Mouse (Mus musculus): Measurements from ENCODE around the gene Ube2z.

Ube2z gene

DNA sequence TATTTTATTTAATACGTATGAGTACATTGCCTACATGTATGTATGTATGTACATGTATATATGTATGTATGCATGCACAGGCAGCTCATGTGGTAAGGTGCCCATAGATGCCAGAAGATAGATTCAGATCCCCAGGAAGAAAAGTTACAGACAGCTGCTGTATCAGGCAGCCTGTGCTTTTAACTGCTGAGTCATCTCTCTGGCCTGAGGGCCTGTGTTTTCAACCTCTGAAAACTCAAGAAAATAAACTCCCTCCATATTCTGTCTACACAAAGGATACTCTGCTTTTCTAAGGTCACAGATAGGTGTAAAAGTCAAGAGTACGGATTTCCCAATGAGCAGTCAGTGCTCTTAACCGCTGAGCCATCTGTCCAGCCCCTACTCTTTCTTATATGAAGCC, 14.3 kb downstream of the Ube2z start:
- DNase-seq: no peak

DNA sequence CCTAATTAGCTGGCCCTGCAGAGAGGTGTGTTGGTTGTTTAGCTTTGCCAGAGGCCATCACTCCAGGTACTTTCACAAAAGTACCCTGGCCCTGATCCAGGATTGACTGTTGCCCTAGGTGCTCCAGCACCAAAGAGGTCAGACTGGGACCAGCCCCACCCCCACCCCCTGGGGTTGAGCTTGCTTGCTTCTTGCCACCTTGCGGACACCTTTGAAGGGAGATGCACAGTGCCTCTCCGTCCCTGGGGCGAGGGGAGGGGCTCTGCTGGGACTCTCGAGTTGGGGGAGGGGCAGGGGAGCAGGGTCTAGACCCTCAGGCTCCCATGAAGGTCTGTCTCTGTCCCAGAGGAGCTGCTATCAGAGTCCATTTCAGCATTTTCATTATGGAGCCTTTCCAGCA, 15.2 kb downstream of the Ube2z start:
- DNase-seq: no peak

DNA sequence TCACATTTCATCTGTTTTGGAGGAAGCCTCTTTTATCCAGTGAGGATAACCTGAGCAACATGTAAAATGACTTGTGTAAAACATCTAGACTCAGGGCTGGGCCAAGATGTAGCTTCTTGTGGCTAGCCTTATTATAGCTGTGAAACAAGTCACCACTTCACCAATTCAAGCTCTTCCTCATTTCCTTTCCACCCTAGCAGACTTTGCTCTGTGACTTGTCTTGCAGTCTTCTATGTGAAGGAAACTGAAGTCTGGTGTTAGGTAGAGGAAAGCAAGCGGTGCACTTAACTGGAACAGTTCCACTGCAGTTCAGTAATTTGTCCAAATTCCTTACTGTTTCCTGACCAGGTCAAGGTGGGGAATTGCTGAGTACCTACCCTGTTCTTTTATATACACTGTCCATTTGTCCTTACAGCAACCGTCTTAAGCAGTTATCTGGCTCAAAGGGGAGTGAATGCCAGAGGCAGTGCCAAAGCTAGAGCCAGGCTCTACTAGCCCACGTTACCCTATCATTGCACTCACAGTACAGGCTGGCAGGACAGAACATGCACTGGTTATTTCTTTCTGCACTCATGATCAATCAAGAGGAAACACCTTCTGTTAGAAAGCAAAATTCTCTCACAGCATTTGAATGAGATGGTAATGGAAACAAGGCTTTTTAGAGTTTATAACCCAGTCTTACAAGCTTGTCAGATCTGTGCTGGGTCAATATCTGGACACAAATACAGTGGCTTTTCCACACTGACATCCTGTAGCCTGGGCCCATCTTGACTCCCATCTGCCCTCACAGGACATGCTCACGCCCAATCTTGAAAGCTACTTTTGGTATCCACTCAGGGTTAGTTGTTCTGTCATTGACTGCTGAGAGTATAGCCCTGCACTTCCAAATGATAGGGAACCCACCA, 17.5 kb downstream of the Ube2z start:
- DNase-seq: no peak

DNA sequence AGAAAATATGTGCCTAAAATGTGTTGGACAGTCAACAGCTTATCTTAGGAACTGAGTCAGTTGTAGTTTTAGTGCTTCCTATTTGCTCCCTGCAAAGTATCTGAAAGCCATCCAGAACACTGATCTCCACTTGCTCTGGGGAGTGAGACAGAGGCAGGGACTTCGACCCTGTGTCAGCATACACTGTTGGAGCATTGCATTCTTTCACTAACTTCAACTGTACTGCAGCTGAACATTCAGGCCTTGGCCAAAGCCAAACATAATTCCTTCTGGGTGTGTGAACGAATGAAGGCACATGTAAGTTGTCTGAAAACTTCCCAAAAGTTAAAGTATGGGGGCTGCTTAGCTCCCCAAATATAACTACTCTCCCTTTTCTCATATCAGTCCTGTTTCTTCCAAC, 18.4 kb downstream of the Ube2z start:
- no peak for DNase-seq

DNA sequence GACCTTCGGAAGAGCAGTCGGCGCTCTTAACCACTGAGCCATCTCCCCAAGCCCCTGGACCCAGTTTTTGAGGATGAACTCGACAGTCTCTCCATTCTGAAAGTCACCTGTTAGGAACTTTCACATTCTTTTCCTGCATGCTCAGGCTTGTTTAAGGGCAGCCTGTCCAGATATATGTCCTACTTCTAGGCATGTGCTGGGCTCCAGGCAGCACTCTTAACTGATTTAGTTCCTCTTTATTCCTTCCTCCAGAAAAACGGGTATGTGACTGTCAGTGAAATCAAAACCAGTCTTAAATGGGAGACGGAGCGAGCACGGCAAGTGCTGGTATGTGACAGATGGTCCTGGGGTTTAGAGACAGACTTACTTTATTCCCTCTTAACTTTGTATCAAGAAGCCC, 19.2 kb downstream of the Ube2z start:
- DNase-seq: no peak

DNA sequence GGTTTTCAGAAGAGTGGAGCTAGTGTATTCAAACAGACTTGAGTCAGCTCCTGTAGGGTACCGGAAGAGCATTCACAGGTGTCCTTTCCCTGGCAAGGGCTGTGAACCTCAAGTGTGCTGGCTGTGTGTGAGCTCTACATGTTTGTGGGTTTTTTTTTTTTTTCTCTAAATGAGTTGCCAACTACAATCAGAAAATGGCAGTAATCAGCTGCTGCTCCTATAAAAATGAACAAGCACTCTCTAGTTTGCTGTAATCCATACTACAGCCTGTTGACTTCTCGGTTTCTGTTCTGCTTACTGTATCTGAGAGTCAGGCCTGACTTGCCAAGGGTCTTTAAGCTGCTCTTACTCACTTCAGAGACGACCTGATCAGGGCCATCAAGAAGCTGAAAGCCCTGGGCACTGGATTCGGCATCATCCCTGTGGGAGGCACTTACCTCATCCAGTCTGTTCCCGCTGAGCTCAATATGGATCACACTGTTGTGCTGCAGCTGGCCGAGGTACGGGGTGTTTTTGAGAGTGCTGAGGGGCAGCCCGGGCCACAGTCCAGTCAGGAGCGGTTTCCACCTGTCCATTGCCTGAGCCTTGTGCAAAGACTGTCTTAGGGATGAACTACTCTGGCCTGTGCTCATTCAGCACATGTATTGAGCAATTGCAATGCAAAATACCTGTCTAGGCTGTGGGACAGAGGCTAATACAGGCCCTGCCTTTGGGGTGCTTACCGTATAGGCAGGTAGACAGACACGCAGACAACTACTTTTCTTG, 20.2 kb downstream of the Ube2z start:
- DNase-seq: no peak

DNA sequence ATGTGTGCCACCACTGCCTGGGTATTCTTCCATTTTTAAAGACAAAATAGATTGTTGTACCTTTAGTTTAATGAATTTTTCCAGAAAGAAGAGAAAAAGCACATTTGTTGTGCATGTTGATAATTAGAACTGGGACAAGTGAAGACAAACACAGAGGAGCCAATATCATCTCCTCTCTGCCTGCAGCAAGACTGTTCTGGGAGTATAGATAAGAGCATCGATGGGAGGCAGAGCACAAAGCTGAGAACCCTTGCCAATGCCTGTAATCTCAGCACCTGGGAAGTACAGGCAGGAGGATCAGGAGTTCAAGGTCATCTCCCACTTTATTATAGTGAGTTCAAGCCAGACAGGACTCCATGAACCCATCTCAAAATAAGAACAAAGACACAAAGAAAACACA, 26.6 kb downstream of the Ube2z start:
- no peak for DNase-seq

DNA sequence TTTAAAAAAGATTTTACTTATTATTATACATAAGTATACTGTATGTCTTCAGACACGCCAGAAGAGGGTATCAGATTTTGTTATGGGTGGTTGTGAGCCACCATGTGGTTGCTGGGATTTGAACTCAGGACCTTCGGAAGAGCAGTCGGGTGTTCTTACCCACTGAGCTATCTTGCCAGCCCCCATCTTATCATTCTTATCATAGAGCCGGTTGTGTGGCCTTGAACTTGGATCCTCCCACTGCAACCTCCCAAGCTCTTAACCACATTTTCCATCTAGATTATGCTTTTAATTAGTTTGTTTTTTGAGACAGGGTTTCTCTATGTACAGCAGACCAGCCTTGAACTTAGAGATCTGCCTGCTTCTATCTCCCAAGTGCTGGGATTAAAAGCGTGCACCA, 27.7 kb downstream of the Ube2z start:
- DNase-seq: no peak

DNA sequence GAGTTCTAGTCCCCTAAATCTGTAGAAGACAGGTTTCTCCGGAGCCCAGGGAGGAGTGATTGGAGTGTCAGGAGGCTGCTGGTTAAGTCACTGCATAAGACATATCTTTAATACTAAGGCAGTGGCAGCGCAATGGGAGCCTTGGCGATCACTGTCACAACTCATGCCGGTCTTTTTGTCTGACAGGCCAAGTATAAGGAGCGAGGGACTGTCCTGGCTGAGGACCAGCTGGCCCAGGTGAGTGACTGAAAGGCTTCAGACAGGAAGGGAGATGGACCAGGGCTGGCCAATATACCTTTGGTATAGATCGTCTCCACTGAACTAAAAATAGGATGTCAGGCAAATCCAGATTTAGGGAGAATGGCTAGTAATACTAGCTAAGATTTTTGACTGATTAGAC, 30.1 kb downstream of the Ube2z start:
- no peak for DNase-seq

DNA sequence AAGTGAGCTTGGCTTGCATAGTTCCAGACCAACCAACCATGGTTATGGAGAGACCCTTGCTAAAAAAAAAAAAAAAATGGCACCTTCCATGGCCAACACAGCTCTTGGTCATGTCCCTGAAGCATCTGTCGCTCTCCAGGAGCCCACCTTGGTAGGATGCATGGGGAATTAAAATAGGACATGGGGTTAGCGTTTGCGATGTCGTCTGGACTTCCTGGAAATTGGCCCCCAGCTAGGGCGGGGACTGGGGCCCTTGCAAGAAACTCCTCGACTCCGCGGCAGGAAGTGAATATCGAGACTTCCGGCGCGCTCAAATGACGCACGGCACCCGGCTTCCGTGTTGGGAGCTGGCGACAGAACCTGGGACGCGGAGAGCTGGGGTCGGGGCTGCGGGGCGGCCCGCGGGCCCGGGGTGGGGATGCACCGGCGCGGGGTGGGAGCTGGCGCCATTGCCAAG, 30.6 kb downstream of the Ube2z start, which contains the start of gene Snf8:
Snf8 (plus strand) TSS at position 290 of the 457 bp plus-strand sequence.
- DNase-seq: peak; percentile 96

DNA sequence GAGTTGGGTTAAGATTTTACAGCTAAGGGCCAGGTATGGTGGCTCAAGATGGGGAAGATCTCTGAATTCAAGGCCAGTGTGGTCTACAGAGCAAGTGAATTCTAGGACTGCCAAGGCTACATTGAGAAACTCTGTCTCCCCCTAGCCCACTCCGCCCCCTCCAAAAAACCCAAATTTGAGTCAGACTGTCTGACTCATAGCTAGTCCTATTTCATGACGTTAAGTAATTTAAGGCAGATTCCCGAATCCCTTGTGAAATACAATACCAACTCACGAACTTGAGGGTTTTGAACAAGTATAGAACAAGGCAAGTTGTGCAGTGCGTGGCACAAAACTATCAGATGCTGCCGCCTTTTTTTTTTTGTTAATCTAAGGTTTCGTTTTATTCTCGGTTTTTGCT, 31.1 kb downstream of the Ube2z start:
- no peak for DNase-seq

DNA sequence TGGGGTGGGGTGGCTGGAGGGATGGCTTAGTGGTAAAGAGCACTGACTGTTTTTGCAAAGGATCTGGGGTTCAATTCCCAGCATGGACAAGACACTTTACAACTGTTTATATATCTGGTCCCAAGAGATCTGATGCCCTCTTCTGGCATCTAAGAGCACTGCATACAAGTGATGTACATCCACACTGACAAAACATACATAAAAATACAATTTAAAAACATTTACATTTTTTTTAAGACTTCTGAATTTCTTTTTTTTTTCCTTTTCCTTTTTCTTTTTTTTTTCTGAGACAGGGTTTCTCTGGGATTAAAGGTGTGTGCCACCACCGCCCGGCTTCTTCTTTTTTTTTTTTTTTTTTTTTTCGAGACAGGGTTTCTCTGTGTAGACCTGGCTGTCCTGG, 31.9 kb downstream of the Ube2z start:
- no peak for DNase-seq

DNA sequence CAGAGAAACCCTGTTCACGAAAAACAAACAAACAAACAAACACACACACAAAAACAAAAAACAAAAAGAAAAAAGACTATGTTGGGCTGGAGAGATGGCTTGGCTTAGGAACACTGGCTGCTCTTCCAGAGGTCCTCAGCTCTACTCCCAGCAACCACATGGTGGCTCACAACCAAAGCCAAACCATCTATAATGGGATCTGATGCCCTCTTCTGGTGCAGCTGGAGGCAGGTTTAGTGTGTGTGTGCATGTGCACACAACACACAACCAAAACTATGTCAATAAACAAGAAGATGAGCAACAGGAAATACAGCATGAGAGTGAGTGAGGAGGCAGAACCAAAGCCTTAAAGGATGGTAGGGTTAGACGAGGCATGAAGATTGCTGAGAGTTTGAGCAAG, 33.5 kb downstream of the Ube2z start:
- DNase-seq: no peak

DNA sequence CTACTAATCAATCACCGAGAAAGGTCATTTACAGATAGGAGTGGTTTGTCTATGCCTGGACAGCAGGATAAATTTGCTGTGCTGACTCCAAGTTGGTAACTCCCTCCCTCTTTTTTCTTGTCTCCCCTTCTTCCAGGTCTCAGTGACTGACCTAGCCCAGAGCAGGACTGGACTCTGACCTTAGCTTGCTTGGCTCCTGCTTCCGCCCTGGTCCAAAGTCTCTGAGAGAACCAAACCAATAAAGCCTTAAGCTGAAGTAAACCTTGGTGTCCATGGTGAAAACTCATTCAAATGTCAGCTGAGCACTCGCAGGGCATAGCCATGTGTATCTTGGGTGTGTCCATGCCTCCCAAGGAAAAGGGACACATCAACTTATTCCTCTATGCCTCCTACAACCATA, 34.6 kb downstream of the Ube2z start:
- DNase-seq: peak; percentile 57

DNA sequence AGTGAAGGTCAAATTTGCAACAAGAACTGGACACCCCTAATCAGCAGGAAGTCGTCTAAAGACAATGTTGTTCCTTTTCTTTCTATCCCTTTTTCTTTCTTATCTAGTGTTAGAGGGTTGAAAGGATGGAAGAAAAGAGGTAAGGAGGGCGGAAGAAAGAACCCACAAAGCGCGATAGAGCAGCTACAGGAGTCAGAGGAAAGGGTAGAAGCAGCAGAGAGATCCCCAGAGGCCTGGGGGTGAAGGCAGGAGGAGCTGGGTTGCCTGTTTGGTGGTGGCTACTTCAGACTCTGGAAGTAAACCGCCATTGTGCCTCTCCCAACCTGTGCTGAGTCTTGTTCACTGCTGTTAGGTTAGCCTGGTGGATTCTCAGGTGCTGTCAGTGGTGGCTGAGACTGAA, 37.1 kb downstream of the Ube2z start:
- DNase-seq: no peak

DNA sequence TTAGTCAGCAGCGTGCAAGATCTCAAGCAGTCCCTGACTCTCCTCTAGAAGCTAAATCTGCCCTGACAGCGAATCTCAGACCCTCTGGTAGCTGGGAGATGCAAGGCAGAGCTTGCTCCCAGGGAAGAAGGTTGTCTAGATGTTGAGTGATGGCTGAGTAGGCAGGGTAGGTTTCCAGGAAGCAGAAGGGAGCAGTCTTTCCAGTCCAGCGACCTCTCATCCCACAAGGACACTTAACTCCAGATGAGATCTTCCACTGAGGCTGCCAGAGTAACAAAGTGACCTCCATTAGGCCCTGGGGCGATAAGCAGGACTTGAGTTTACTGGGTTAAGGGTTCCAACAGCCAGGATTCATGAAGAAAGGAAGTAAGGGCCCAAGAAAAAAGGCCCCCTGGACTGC, 44.6 kb downstream of the Ube2z start:
- no peak for DNase-seq

DNA sequence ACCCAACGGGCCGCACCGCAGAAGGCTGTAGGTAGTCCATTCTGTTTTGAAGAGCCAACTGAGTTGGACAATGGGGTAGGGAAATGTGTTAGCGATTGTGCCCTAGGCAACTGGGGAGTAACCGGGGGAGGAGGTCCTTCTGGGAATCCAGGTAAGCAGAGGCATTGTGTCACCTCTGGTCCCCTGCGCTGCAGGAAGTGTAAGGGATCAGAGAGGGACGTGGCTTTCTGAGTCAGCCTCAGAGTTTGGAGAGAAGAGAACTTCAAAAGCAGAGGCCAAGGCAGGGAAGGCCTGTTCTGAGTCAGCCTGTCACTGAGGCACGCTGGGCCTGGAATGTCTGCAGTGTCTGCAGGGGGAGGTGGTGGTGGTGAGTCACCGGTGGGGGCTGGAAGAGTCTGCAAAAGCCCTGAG, 47.2 kb downstream of the Ube2z start:
- DNase-seq: no peak

DNA sequence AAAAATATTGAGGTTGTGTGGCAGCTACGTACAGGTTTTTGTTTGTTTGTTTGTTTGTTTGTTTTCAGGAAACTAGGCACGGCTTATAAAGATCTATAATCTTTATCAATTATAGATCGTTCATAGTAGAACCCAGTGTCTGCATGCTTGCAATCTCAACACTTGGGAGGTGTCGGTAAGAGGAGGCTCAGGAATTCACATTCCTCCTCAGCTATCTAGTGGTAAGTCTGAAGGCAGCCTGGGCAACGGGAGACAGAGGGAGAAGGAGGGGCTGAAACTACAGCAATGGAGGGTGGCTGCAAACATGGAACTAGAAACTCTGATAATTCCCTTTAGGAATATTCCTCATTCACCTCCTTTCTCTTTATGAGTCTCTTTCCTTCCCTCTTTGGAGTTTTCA, 49.8 kb downstream of the Ube2z start:
- DNase-seq: no peak

DNA sequence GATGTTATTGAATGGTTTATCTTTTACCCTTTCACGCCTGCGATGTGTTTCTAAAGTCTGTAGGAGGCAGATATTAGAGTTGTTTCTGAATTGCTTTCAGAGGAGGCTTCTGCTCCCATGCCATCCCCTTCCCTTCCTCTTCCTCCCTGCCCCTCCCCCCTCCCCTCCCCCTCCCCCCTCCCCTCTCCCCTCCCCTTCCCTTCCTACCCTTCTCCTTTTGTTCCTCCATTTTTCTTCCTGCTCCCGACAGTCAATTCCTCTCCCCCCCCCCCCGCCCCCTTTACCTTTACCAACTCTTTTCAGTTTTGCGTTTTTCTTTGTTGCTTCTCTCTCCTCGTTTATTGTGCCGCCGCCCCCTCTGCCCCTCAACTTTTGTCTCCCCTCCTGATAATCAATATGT, 53.2 kb downstream of the Ube2z start:
- no peak for DNase-seq

DNA sequence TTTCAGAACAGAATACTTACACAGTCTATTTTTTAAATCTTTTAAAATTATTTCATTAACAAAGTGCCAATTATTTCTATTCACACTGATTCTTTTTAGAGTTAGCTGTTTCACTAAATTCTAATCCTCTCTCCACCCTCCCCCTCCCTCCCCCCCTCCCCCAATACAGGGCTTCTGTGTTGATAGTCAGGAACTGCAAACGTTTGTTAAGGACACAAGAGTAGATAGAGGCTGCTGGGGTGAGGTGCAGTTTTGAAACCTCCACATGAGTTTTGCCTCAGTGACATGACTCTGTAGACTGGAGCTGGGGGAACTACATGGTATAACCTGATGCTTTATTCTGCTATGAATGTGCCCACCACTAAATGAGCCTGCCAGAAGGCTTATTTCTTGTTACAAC, 56.4 kb downstream of the Ube2z start:
- DNase-seq: no peak

DNA sequence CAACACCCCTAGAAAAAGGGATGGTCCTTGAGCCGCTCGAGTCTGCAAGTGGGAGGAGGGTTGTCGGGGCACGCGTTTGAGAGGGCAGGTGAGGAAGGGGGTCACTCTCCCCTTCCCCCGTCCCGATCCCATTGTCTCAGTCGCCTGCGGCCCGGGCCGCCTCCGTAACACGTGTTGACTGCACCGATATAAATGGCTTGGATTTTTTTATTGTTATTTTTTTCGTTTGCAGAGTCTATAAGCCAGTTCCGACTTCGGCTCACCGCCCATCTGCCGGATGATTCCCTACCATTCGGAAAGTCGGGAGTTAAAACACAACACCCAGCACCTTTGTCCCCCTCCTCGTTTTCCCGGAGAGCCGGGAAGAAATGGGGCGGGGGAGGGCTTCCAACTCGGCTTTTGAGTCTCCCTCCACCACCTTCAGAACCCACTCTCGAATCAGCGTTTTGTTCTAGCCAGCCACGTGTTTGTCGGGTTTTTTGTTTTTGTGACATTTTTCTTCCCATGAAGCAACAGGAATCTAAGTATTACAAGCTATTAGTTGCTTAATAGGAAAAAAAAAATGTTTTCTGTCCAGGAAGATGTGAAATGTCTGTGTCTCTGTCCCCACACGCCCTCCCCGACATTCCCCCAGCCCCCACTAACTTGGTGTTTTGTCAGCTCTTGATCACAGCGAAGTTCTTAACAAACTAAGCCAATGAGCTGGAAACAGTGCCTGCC, 57.5 kb downstream of the Ube2z start:
- peak; percentile 28 for DNase-seq

DNA sequence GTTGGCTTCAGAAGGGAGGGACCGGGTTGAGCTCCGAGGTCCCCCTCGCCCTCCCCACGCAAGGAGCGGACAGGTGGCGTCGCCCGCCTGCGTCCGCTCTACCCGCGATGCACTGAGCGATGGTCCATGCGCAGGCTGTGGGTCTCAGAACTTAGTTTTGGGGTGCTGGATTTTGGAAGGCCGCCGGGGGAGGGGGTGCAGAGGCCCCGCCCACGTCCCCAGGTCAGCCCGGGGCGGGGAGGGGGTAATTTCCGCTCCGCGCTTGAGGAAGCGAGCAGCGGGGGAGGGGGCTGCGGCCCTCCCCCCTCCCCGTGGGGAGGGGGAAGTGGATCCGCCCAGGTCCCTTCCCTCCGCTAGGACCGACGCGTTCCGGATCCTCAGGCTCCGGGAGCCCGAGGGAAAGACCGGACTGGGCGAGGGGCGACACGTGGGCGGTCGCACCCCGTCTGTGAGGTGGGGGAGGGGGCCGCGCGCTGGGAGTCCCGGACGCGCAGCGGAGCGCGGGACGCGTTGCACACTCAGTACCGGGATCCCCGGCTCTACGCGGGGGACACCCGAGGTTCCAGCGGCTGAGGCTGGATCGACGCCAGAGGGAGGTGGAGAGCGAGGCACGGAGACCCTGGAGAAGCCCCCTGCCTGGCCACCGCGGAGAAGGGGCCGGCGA, 58.2 kb downstream of the Ube2z start:
- DNase-seq: peak; percentile 29

DNA sequence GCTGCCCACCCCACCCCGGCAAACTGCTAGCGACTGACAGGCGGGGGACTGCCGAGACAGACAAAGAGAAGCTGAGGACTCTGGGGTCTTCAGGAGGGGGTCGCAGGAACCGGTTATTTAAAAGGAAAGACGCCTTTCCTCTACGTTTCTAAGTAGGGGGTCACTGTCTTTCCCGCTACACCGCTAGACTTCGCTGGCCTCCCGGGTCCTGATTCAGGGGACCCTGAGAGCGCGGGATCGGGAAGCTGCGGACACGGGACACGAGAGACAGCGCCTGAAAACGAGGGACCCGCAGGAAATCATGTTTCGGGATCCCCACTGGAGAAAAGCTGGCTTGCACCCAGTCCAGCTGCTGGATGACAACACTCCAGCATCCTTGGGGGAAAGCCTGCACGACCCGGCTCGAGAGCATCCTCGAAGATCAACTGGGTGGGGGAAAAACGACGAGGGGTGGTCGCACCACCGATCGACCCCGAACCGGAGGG, 58.8 kb downstream of the Ube2z start:
- no peak for DNase-seq

Data from kidney, postnatal 14 days (tissue).